Mouse (Mus musculus) kidney, postnatal 14 days (tissue): ENCODE measurements around the gene Trim8.

Experiments
- DNase-seq: peaks from one replicate; pipeline ENCODE4 v3.0.0; 2022; ENCODE audit warnings: mixed read lengths

The Trim8 gene

GRCm38 (mm10) chr19:46501401-46502068 lies at the start of gene Trim8:
Gene Trim8, plus strand, starts transcription at chr19:46501702.
- DNase-seq: peak; percentile 91

GRCm38 (mm10) chr19:46452052-46452827 lies 49.3 kb upstream of the Trim8 start:
- DNase-seq: peak; percentile 67

DNA sequence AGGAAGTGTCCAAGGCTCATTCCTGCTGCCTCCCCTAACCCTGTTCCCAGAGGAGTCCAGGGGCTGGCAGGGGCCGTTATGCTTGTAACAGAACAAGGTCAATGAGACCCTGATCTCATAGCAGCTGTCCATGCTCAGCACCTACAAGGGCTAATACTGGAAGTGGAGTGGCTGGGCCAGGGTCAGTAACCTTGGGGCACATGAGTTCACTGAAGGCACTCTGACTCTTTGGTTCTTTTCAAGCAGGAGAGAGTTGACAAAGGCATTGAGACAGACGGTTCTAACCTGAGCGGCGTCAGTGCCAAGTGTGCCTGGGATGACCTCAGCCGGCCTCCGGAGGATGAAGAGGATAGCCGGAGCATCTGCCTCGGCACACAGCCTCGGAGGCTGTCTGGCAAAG lies 48.6 kb upstream of the Trim8 start:
- DNase-seq: no peak

DNA sequence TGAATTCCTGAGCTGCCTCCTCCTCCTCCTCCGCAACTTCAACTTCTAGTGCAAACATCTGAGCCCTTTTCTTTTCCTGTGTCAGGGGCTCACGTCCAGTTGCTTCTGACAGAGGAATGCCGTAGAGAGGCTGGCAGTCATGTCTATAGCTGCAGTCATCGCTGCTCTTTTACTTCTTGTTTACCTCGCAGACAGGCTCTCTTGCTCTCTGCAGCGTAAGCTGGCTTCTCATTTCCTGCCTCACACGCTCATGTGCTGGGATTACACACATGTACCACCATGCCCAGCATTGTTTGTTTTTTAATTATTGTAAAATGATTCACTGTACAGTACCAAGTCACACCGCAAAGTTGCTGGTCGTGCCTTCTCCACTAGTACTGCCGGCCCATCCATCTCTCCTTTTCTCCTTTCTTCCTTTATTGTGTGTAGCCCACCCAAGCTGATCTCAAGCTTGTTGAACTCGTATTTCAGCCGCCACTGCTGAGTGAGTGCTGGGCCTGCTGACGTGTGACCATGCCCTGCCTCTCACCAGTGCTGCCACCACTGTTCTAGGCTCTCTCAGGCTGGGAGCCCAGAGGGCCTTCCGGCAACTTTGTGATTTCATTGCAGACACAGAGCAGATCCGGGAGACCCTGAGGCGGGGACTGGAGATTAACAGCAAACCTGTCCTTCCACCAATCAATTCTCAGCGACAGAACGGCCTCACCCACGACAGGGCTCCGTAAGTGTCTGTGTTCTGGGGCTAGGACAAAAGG lies 47.2 kb upstream of the Trim8 start:
- peak; percentile 37 for DNase-seq

- DNase-seq: peak; percentile 75
Measured at GRCm38 (mm10) chr19:46455032-46455431, 46.5 kb upstream of the Trim8 start.

DNA sequence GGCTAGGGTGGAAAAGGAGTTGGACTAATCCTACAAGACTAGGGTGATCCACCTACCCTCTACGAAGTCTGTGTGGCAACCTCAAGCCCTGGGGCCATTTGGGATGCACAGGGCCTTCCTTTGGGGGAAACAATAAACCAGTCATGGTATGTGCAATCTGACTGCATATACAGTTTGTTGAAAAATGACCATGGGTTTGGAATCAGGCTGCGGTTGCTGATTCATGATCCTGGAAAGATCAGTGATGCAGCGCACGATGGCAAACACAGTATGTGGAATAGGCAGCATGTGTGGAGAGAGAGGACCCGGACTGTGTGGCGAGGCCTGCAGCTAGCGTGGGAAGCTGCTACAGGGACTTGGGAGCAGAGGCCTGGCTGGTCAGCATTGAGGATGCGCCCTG lies 45.9 kb upstream of the Trim8 start:
- DNase-seq: no peak

DNA sequence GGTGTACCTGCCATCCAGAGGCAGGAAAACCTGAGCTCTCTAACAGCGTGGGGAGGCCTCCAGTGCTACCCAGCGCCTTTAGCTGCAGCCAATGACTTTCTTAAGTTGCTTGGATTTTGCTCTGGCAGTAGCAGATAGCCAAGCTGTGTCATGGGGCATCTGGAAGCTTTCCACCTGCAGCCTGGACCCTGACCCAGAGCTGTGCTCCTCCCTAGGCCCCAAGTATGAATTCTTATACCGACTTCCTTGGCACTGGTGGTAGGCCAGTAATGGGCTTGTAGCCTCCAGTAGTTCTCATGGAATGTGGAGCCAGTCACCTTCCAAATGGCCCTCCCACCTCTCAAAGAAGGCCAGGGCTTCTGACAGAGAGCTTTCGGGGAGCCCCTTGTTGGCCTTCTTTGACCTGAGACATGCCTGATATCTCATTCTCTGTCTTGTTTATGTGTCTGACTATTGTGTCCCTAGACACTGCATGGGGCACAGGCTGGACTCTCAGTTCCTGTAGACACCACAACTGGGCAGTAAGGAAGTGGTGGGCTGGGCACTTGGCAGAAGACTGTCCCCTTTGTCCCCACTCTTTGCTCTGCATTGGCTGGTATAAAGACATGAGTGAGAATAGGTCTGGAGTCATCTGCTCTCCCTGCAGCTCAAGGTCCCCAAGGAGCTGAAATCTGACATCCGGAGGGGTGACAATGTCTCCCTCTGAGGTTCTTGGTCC lies 45.3 kb upstream of the Trim8 start:
- peak; percentile 84 for DNase-seq

- peak; percentile 27 for DNase-seq
Measured at GRCm38 (mm10) chr19:46457798-46458197, 43.7 kb upstream of the Trim8 start.

DNA sequence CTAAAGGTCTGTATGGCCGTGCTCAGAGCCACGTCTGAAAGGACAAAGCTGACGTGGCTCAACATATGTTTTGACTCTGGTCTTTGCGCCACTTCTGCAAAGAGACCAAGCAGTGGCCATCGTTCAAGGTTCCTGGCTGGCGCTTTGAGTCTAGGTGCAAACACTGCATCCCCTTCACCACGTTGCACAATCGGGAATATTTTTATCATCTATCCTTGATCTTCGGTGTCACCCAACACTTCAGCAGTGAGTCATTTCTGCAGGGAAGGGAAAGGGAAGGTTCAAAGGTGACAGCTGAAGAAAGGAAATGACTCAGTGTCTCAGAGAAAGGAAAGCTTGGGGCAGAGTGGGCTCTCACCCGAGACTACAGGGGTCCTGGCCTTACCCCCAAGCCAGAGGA lies 42.2 kb upstream of the Trim8 start:
- DNase-seq: no peak

DNA sequence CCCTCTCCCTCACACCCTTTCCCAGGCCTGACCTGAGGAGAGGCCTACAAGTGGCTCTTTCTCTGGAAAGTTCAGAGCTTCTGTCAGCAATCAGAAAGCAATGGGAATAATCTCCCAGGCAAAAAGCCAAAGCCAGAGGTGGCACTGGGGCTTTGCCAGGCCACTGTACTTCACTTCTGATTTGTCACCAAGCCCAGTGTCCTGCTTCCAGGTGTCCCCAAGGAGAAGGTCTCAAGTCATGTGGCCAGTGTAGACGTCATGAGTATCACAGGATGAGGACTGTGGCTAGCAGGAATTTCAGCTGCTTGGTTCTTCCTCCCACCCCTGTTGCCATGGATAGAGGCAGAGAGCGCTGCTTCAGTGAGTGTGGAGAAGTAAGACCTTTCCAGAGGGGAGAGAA lies 41.6 kb upstream of the Trim8 start:
- peak; percentile 34 for DNase-seq

GRCm38 (mm10) chr19:46462574-46462973 lies 38.9 kb upstream of the Trim8 start:
- peak; percentile 66 for DNase-seq

DNA sequence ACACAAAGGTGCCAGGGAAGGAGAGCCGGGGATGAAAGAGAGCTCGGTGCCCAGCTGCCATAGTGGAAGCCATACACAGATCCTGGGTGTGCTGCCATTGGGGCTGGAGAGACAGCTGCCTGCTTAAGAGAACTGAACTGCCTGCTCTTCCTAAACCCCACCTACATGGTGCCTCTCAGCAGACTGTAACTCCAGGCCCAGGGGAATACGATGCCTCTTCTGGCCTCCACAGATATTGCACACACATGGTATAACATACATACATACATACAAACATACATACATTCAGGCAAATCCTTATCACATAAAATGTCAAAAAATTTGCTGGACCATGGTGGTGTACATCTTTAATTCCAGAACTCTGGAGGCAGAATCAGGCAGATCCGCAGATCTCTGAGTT lies 38.1 kb upstream of the Trim8 start:
- DNase-seq: no peak

DNA sequence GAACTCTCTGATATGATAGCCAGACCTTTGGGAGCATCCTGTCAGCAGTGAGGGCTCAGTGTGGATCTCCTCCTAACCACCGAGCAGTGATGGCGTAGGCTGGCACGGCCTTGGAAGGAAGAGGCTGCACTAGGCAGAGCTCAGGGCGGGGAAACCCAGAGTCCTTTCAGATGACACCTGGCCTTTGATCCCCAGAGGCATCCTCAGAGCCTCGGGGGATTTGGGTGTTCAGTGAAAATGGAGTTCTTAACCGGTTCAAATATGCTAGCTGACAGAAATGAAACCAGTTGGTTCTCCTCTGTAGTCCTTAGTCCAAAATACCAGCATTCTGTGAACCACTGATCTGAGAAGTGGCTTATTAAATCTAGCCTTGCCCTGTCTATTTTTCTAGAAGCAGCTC lies 35.3 kb upstream of the Trim8 start:
- DNase-seq: no peak

- DNase-seq: no peak
Measured at GRCm38 (mm10) chr19:46467051-46467503, 34.4 kb upstream of the Trim8 start.

GRCm38 (mm10) chr19:46470364-46471240 lies 30.9 kb upstream of the Trim8 start:
- DNase-seq: peak; percentile 58

- peak; percentile 47 for DNase-seq
Measured at GRCm38 (mm10) chr19:46471324-46472093, 30.0 kb upstream of the Trim8 start.

DNA sequence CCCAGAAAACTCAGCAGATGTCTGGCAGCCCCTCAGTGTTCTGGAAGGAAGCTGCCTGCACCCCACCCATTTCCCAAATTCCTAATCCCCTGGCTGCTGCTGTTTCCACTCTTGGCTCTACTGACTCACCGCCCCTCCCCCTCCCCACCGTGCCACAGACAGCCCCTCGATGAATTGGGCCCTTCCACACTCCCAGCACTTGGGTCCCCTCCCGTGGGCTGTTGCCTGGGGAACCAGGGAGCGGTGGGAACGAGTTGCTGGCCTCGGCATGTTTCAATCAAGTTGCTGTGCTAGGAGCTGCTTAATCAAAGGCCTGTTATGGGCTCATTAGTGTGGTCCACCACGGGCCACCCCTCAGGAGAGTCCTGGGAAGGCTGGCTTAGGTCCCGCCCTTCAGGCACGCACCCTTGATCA lies 24.1 kb upstream of the Trim8 start:
- peak; percentile 58 for DNase-seq

- no peak for DNase-seq
Measured at GRCm38 (mm10) chr19:46478242-46478641, 23.3 kb upstream of the Trim8 start.

DNA sequence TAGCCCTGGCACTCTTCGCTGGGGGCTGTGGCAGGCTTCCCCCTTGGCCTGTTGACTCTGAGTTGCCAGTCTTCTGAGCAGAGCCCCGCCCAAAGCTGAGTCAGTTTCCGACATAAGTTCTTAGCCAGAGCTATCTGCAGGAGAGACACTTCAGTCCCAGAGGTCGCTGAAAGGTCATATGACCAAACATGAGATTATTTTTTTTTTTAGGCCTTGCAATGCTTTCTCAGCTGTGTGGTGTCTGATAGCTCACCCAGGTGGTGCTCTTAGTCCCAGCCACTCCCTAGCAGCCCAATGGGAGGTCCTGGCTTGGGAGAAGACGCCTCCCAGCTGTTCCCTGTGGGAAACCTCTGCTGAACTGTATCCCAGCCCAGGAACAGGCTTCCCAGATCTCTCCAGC lies 22.7 kb upstream of the Trim8 start:
- peak; percentile 76 for DNase-seq

DNA sequence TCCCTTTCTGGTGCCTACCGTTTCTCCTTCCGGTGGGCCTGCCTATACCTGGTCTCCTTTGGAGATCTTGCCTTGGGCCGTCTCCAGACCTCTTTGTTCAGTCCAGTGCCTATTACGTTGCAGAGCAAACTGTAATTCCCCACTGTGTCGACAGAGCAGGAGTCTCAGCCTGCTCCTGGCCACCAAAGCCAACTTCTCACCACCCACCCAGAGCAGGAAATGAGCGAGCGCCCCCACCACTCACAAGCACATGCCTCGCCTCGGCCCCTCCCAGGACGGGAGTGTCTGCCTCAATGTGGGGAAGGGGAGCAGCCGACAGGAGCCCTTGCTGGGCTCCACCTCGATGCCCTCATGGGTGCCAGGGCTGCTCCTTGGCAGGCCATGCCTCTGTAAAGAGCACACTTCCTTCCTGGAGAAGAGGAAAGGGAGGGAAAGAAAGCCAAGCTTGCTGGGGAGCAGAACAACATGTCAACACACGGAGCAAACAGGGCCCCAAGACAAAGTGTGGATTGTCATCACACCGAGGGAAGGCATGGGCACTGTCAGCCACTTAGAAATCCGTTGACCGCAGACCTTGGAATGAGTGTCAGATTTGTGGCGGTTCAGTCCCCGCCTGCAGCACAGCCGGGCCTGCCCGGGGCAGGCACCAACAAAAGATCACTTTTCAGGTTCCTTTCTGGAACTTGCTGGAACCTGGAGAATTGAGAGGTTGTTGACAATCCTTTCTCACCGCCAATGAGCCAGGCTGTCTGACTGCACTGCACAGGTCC lies 22.0 kb upstream of the Trim8 start:
- DNase-seq: peak; percentile 44
